In the genomic region with DNA sequence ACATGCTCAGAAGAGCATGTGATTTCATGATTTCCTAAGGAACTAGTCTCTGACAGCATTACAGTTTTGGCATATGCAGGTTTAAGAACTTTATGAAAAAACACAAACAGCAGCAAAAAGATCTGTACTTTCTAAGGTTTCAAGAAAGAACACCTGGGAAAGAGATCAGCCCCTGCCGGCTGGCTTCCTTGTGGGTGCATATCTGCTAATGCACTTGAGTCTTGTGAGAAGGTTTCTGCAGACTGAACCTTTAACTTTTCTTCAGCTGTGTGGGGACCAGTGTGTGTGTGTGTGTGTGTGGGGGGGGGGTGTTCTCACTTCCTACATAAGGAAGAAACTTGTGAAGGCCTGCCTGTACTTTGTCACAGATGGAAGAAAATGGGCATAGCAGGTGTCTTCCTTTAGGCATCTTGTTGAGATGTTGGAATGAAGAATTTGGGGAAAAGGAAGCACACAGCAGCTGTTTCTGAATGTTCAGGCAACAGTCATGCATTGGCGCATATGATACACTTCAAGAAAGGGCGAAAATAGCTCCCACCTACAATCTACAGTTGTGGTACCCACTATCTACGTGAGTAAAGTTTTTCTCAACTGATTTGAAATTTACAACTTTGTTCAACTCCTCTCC, we compare ENCODE assay signal across 25 mouse cellular contexts.
DNase-seq lines count a peak whose midpoint lies in the region; ATAC-seq lines count a peak whose summit lies in the region.
"Had no signal": no experiment of that assay in that cellular context is flagged by ENCODE, and none has a peak within 500 bp of the region (broad histone marks: within the 10 kb centered on the region; RNA-seq: fewer than 3 reads in every experiment).

No protein-coding gene starts in this region.

- H3K27ac ChIP-seq in midbrain, embryonic 11.5 days (ENCODE audit: low read depth, low read length): no peak overlapping the region
- no peak overlapping the region for H3K27ac ChIP-seq in midbrain, embryonic 14.5 days (replicated peaks; ENCODE audit: low read depth, low read length)
- H3K27ac ChIP-seq in limb, embryonic 15.5 days: peak overlapping the region; percentile 62
- no peak overlapping the region for H3K27ac ChIP-seq in hindbrain, embryonic 11.5 days (ENCODE audit: low read depth, low read length)
- H3K27ac ChIP-seq: embryonic facial prominence, embryonic 15.5 days; heart, embryonic 13.5 days; hindbrain, embryonic 12.5 days; liver, embryonic 14.5 days; midbrain, embryonic 15.5 days; neural tube, embryonic 13.5 days; stomach, embryonic 15.5 days had no signal

- 95% methylated on average over 4 of the region's 4 CpGs for WGBS in midbrain, embryonic 11.5 days
- 93% methylated on average over 4 of the region's 4 CpGs for WGBS in midbrain, embryonic 14.5 days
- WGBS in limb, embryonic 15.5 days: 61% methylated on average over 4 of the region's 4 CpGs
- WGBS in hindbrain, embryonic 11.5 days: 86% methylated on average over 4 of the region's 4 CpGs

- peaks cover 6% of the 10 kb centered on the region; the same call in 1 of the 2 replicates for H3K4me1 ChIP-seq in midbrain, embryonic 11.5 days (ENCODE audit: control insufficient read depth, insufficient read depth, low read length)
- peaks cover 3% of the 10 kb centered on the region; the same call in 1 of the 2 replicates for H3K4me1 ChIP-seq in midbrain, embryonic 14.5 days (ENCODE audit: control insufficient read depth, insufficient read depth, low read length)
- peaks cover 45% of the 10 kb centered on the region for H3K4me1 ChIP-seq in limb, embryonic 15.5 days
- no peaks in the 10 kb centered on the region for H3K4me1 ChIP-seq in hindbrain, embryonic 11.5 days (replicated peaks; ENCODE audit: control insufficient read depth, insufficient read depth, low read length)

- H3K9me3 ChIP-seq in midbrain, embryonic 11.5 days (ENCODE audit: control insufficient read depth, low read length): no peaks in the 10 kb centered on the region
- H3K9me3 ChIP-seq in midbrain, embryonic 14.5 days (ENCODE audit: control insufficient read depth, low read length): no peaks in the 10 kb centered on the region
- no peaks in the 10 kb centered on the region for H3K9me3 ChIP-seq in limb, embryonic 15.5 days
- H3K9me3 ChIP-seq in hindbrain, embryonic 11.5 days (ENCODE audit: control insufficient read depth, low read length): no peaks in the 10 kb centered on the region
- H3K9me3 ChIP-seq: embryonic facial prominence, embryonic 15.5 days; heart, embryonic 13.5 days; hindbrain, embryonic 12.5 days; midbrain, embryonic 15.5 days; neural tube, embryonic 13.5 days; stomach, embryonic 15.5 days had no signal

- DNase-seq in frontal cortex, postnatal 10 days (ENCODE audit: low spot score in 2 of 2): no peak
- DNase-seq in midbrain, embryonic 11.5 days (ENCODE audit: low spot score, missing footprints): peak; percentile 17
- DNase-seq in midbrain, embryonic 14.5 days: no peak
- DNase-seq in forelimb bud, embryonic 11.5 days (ENCODE audit: low read depth, low spot score): peak; percentile 61
- no peak for DNase-seq in spleen, postnatal 4 days (ENCODE audit: low spot score in 2 of 2)
- no peak for DNase-seq in hindbrain, embryonic 11.5 days (ENCODE audit: low spot score)
- DNase-seq: adrenal gland, postnatal 36 days; cerebellum, adult 18-20 months; cerebellum, postnatal 25 days; heart, postnatal 14 days; kidney, adult 11 months; layer of hippocampus, adult 9-11 months; left cerebral cortex, postnatal 4 days; lung, embryonic 14.5 days; thymus, postnatal 14 days had no signal

- H3K27me3 ChIP-seq in midbrain, embryonic 11.5 days (ENCODE audit: control insufficient read depth, insufficient read depth, low read length): no peaks in the 10 kb centered on the region
- H3K27me3 ChIP-seq in midbrain, embryonic 14.5 days (ENCODE audit: control insufficient read depth, insufficient read depth, low read length): no peaks in the 10 kb centered on the region
- H3K27me3 ChIP-seq in limb, embryonic 15.5 days: no peaks in the 10 kb centered on the region
- no peaks in the 10 kb centered on the region for H3K27me3 ChIP-seq in hindbrain, embryonic 11.5 days (ENCODE audit: control insufficient read depth, insufficient read depth, low read length)
- H3K27me3 ChIP-seq: embryonic facial prominence, embryonic 15.5 days; heart, embryonic 13.5 days; hindbrain, embryonic 12.5 days; midbrain, embryonic 15.5 days; neural tube, embryonic 13.5 days; stomach, embryonic 15.5 days had no signal

- ATAC-seq in frontal cortex, adult (ENCODE audit: low TSS enrichment): peak; percentile 64
- ATAC-seq in midbrain, embryonic 11.5 days (ENCODE audit: low FRiP score): no peak
- no peak for ATAC-seq in midbrain, embryonic 14.5 days (ENCODE audit: low FRiP score, low TSS enrichment)
- no peak for ATAC-seq in limb, embryonic 15.5 days (ENCODE audit: insufficient number of reproducible peaks, low FRiP score, low TSS enrichment, low read depth)
- no peak for ATAC-seq in hindbrain, embryonic 11.5 days (ENCODE audit: low FRiP score)
- ATAC-seq: forebrain, embryonic 14.5 days; midbrain, embryonic 15.5 days had no signal

- no peak overlapping the region for H3K9ac ChIP-seq in midbrain, embryonic 11.5 days (ENCODE audit: low read length)
- H3K9ac ChIP-seq in midbrain, embryonic 14.5 days (replicated peaks; ENCODE audit: low read length): no peak overlapping the region
- no peak overlapping the region for H3K9ac ChIP-seq in limb, embryonic 15.5 days
- no peak overlapping the region for H3K9ac ChIP-seq in hindbrain, embryonic 11.5 days (ENCODE audit: low read depth, low read length)
- H3K9ac ChIP-seq: embryonic facial prominence, embryonic 15.5 days; heart, embryonic 13.5 days; hindbrain, embryonic 12.5 days; liver, embryonic 14.5 days; lung, embryonic 14.5 days; midbrain, embryonic 15.5 days; neural tube, embryonic 13.5 days; stomach, embryonic 15.5 days had no signal

- H3K36me3 ChIP-seq in midbrain, embryonic 11.5 days (ENCODE audit: control insufficient read depth, insufficient read depth, low read length): no peaks in the 10 kb centered on the region
- H3K36me3 ChIP-seq in midbrain, embryonic 14.5 days (ENCODE audit: control insufficient read depth, insufficient read depth, low read length): no peaks in the 10 kb centered on the region
- H3K36me3 ChIP-seq in limb, embryonic 15.5 days: no peaks in the 10 kb centered on the region
- no peaks in the 10 kb centered on the region for H3K36me3 ChIP-seq in hindbrain, embryonic 11.5 days (ENCODE audit: control insufficient read depth, insufficient read depth, low read length)
- H3K36me3 ChIP-seq: embryonic facial prominence, embryonic 15.5 days; heart, embryonic 13.5 days; hindbrain, embryonic 12.5 days; midbrain, embryonic 15.5 days; neural tube, embryonic 13.5 days; stomach, embryonic 15.5 days had no signal

- H3K4me3 ChIP-seq in midbrain, embryonic 11.5 days (ENCODE audit: low read depth, low read length): no peak overlapping the region
- no peak overlapping the region for H3K4me3 ChIP-seq in midbrain, embryonic 14.5 days (replicated peaks; ENCODE audit: low read depth, low read length)
- H3K4me3 ChIP-seq in limb, embryonic 15.5 days: no peak overlapping the region
- H3K4me3 ChIP-seq in hindbrain, embryonic 11.5 days (ENCODE audit: low read depth, low read length): no peak overlapping the region
- H3K4me3 ChIP-seq: embryonic facial prominence, embryonic 15.5 days; heart, embryonic 13.5 days; hindbrain, embryonic 12.5 days; midbrain, embryonic 15.5 days; neural tube, embryonic 13.5 days; stomach, embryonic 15.5 days had no signal

- H3K4me2 ChIP-seq in midbrain, embryonic 11.5 days: no peak overlapping the region
- no peak overlapping the region for H3K4me2 ChIP-seq in midbrain, embryonic 14.5 days (ENCODE audit: low read length)
- no peak overlapping the region for H3K4me2 ChIP-seq in limb, embryonic 15.5 days
- no peak overlapping the region for H3K4me2 ChIP-seq in hindbrain, embryonic 11.5 days (replicated peaks; ENCODE audit: low read depth, low read length)
- H3K4me2 ChIP-seq: embryonic facial prominence, embryonic 15.5 days; heart, embryonic 13.5 days; hindbrain, embryonic 12.5 days; lung, embryonic 14.5 days; midbrain, embryonic 15.5 days; neural tube, embryonic 13.5 days; stomach, embryonic 15.5 days had no signal

Comparison
In these comparisons a context has a peak if more than half of its experiments do, and no peak if none do; other contexts are left out.
1. DNase-seq: peak in midbrain, embryonic 11.5 days (single experiment) and forelimb bud, embryonic 11.5 days (single experiment); none in frontal cortex, postnatal 10 days (0 of 2), midbrain, embryonic 14.5 days (single experiment), spleen, postnatal 4 days (0 of 2) and hindbrain, embryonic 11.5 days (single experiment).